Mouse (Mus musculus): ENCODE data around the gene Pcca.

Gene Pcca

GRCm38 (mm10) chr14:122891470-122891968, 357.4 kb downstream of the Pcca start:
- no peak for DNase-seq

DNA sequence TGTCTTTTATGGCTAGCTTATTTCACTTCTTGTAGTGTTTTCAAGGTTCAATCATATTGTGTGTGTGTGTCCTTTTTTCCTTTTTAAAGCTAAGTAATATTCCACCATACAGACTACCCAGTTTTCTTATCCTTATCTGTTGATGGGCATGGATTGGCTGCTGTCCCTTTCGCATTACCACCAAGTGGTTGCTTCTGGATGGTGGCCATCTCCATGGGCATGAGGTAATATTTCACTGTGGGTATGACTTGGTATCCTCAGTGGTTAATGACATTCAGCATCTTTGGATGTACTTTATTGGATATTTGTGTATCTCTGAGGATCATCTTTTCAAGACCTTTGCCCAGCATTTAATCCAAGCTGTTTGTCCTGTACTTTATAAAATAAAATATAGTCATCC, 362.0 kb downstream of the Pcca start:
- DNase-seq: no peak

- no peak for DNase-seq
Measured at GRCm38 (mm10) chr14:122898550-122898949, 364.4 kb downstream of the Pcca start.

DNA sequence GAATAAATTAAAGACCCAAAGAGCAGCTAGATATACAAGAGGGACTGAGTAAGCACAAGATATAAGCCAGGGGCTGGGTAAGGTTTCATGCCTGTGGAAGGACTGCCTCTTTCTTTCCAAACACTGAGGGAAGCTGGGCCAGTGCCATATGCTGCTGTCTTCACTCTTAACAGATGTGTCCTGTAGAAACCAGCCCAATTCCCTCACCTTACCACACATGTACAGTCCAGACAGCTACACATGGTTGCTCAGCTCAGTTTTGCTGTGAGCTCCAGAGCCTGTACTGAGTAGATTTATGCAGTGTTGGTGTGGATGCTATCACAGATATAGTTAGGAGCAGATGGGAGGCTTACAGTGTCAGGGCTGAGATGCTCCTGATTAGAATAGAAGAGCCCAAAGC, 366.6 kb downstream of the Pcca start:
- no peak for DNase-seq

GRCm38 (mm10) chr14:122901177-122901576, 367.1 kb downstream of the Pcca start:
- DNase-seq: no peak

GRCm38 (mm10) chr14:122901715-122902114, 367.6 kb downstream of the Pcca start:
- no peak for DNase-seq

GRCm38 (mm10) chr14:122902136-122902535, 368.0 kb downstream of the Pcca start:
- peak; percentile 53 for DNase-seq

GRCm38 (mm10) chr14:122902884-122903283, 368.8 kb downstream of the Pcca start:
- DNase-seq: no peak

DNA sequence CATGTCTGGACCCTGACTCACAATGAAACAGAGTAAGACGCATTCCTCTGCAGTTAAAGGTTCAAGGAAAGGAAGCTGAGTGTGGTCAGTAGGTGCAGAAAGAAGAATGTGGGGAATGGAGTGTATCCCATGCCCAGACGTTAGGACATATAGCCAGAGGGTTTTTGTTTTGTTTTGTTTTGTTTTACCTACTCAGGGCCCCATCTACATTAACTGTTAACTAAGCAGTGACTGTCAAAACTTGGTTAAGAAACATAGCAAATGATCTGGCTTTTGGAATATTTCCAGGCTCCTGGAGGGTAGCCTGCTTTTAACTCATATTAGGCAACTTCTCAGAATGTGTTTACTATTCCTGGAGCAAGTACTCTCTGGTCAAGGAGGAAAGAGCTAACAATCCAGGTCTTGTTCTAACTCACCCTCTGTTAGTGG, 369.8 kb downstream of the Pcca start:
- DNase-seq: no peak

GRCm38 (mm10) chr14:122905007-122905406, 370.9 kb downstream of the Pcca start:
- DNase-seq: no peak

DNA sequence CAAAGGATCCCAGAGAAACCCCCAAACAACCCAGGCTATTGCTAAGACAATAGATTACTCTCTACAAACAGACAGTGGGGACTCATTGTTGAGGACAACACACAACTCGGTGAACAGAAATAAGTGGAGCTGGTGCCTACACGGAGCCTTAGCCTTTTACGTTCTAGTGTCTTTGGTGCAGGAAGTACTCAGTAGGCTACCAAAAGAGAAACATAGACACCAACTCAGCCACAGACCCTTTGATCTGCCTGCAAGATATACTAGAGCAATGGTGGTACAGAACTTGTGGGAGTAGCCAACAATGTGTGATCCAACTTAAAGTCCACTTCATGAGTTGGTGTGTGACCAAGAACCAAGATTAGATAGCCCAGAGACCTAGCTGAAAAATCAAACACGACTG, 374.0 kb downstream of the Pcca start:
- DNase-seq: no peak

DNA sequence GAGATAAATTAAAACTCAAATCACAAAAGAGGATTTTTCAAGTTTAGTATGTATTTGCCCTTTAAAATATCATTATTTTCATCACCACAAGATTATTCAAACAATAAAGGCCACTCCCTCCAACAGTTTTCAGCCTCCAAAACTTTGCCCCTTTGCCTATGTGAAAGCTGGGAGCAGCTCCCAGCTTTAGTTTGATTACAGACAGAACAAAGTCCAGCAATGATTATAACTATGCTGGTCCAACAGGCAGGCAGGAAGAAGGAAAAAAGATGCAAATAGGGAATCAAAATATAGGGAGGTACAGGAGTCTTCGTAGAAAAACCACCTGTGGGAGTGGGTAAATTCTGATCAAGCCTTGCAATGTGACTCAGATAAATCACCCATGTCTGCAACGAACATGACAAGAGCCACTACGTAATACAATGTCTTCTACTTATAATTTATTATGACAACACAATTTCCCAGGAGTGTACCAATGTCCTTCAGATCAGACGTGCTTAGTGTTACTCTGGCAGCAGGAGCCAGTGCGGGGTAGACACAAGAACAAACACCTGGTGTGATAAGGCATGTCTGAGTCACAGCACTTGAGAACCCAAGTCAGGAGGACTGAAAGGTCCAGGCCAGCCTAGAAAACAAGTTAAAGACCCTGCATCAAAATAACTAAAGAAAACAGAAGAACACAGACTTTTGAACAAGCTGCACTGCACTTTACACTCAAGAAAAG, 375.4 kb downstream of the Pcca start:
- DNase-seq: no peak

DNA sequence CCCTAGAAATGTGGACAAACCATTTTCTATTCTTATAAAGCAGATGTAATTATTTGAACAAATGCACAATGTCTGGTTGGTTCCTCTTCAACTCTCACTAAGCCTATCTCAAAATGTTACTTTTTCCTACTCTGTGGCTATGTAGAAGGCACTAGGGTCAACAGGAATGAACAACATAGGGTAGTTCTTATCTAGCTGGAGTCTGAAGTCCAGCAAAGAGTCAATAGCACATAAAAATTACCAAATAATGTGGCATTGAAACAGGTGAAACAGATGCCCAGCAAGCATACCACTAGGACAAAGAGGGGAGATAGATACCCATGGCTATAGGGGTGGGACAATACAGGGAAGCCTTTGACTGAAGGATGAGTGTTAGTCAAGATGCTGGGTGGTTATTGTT, 377.1 kb downstream of the Pcca start:
- DNase-seq: no peak

DNA sequence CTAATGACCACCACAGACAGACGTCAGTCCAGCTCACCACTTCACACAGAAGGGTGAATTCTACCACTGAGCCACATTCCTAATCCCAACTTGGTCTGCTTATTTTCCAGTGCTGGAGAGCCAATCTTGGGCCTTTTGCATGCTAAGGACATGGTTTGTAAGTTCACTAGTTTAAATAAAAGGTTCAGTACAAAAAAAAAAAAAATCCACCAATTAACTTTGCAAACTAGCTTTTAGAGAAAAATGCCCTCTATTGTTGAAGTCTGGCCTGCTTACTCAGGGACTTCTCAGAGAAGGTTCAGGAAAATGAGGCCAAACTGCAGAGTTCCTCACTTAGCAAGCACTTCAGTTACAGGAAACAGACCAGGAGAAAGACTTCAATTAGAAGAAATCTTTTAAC, 378.0 kb downstream of the Pcca start:
- no peak for DNase-seq

GRCm38 (mm10) chr14:122912812-122913498, 378.8 kb downstream of the Pcca start:
- DNase-seq: peak; percentile 69

- no peak for DNase-seq
Measured at GRCm38 (mm10) chr14:122913657-122914056, 379.5 kb downstream of the Pcca start, which contains the start of gene Ggact. TSS of gene Ggact (minus strand) at chr14:122913757.

GRCm38 (mm10) chr14:122917676-122918075, 383.6 kb downstream of the Pcca start:
- no peak for DNase-seq

- DNase-seq: no peak
Measured at GRCm38 (mm10) chr14:122920011-122920410, 385.9 kb downstream of the Pcca start.

DNA sequence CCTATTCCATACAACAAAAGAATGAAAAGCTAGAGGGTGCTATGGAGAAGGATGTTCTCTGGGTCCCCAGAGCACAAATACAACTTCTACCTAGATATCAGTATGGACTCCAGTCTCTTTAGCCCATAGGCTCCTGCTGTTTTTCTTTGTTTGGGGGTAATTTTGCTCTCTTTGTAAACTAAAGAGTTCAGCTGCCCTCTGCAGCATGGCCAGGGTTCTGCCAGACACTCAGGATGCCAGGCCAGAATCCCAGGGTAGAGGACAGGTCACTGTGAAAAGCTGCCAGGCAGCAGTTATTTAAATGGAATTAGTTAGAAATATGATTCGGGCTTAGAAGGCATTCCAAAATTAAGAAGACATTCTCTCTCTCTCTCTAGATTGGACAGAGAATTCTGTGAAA, 402.3 kb downstream of the Pcca start:
- no peak for DNase-seq
